Mouse (Mus musculus) erythroblast, embryonic 14.5 days (primary cell): ENCODE results near the gene H2al1f.

Experiments
- GATA1 ChIP-seq: IDR thresholded peaks from 2 replicates; pipeline ENCODE4 v1.6.1; 2012; ENCODE audit warnings: low read length, inconsistent platforms, mixed read lengths
- TAL1 ChIP-seq: IDR thresholded peaks from 3 replicates; pipeline ENCODE4 v1.6.1; 2012; ENCODE audit warnings: low read length, inconsistent platforms, mixed read lengths

DNA sequence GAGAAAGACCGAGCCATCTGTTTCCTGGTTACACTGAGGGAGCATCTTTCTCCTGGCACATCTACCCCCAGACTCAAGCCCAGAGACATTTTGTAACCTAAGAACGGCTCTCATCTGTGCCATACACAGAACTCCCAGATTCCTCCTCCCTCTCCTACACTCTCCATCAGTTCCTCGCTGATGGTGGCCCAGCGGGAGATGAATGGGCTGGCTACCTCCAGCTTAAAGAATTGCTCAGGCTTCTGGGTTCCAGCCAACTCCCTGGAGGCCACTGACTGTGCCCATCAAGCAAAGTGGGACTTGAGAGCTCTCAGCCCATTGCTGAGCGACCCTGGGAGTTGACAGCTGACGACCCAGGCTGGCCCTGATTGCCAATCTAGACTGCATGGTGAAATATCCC lies 48.9 kb downstream of the H2al1f start:
- TF ChIP-seq TAL1 (no peak), GATA1 (no peak)
